In genomic region chr9:94556776-94557514, GRCm38 (mm10) we compare ENCODE assay signal across 13 mouse cellular contexts.
"Had no signal": no experiment of that assay in that cellular context is flagged by ENCODE, and none has a peak within 500 bp of the region (broad histone marks: within the 10 kb centered on the region; RNA-seq: fewer than 3 reads in every experiment).

No protein-coding gene starts in this region.

- H3K4me2 ChIP-seq: intestine, embryonic 15.5 days; lung, embryonic 14.5 days; midbrain, embryonic 15.5 days had no signal

- H3K36me3 ChIP-seq: intestine, embryonic 15.5 days; limb, embryonic 10.5 days; midbrain, embryonic 10.5 days; midbrain, embryonic 15.5 days had no signal

- H3K9me3 ChIP-seq: intestine, embryonic 15.5 days; limb, embryonic 10.5 days; midbrain, embryonic 10.5 days; midbrain, embryonic 15.5 days had no signal

- ATAC-seq: intestine, embryonic 15.5 days; midbrain, embryonic 15.5 days had no signal

- H3K9ac ChIP-seq: intestine, embryonic 15.5 days; lung, embryonic 14.5 days; midbrain, embryonic 15.5 days had no signal

- DNase-seq: kidney, adult 18-20 months; kidney, postnatal 25 days; lung, embryonic 14.5 days; lung, postnatal 10 days; right cerebral cortex, postnatal 25 days; thymus, postnatal 4 days had no signal

- H3K4me3 ChIP-seq: intestine, embryonic 15.5 days; left cerebral cortex, adult 2 months; limb, embryonic 10.5 days; midbrain, embryonic 10.5 days; midbrain, embryonic 15.5 days had no signal

- H3K27ac ChIP-seq: intestine, embryonic 15.5 days; left cerebral cortex, adult 2 months; limb, embryonic 10.5 days; macrophage; midbrain, embryonic 10.5 days; midbrain, embryonic 15.5 days; stomach, postnatal 0 days had no signal

- H3K4me1 ChIP-seq: intestine, embryonic 15.5 days; limb, embryonic 10.5 days; midbrain, embryonic 10.5 days; midbrain, embryonic 15.5 days had no signal

- H3K27me3 ChIP-seq: intestine, embryonic 15.5 days; midbrain, embryonic 15.5 days had no signal
